Mouse (Mus musculus) heart, embryonic 16.5 days (tissue): ENCODE measurements around the gene Dcaf5. TPM values are rescaled to one million over a fixed set of nuclear protein-coding genes. Genes with fewer than 3 reads are reported as not detected.
A peak's percentile ranks its signal among the peaks of the same experiment; 100 is the strongest.

Experiments
- ATAC-seq: fragments of 200-750 bp; cut with Nextera tagmentation; replicated peaks from 2 replicates; pipeline ENCODE4 v1.8.0; 2017; ENCODE audit warnings: moderate number of reproducible peaks; ENCODE audit not compliant: insufficient read depth, low FRiP score; ENCODE audit errors: extremely low read depth
- H3K27ac ChIP-seq: fragments of 300-500 bp; sonication (generic); 2 replicates; pipeline ENCODE4 v1.5.1; 2014; ENCODE audit warnings: mild to moderate bottlenecking, low read length, control low read depth, moderate library complexity
- H3K27me3 ChIP-seq: fragments of 300-500 bp; sonication (generic); 2 replicates; pipeline ENCODE4 v1.6.1; 2014; ENCODE audit warnings: low read length, mixed read lengths; ENCODE audit not compliant: control insufficient read depth, insufficient read depth
- H3K36me3 ChIP-seq: fragments of 300-500 bp; sonication (generic); 2 replicates; pipeline ENCODE4 v1.6.1; 2014; ENCODE audit not compliant: control insufficient read depth, insufficient read depth
- H3K4me1 ChIP-seq: fragments of 300-500 bp; sonication (generic); 2 replicates; pipeline ENCODE4 v1.6.1; 2014; ENCODE audit warnings: low read length, mixed read lengths; ENCODE audit not compliant: control insufficient read depth, insufficient read depth
- H3K4me2 ChIP-seq: fragments of 300-500 bp; sonication (generic); 2 replicates; pipeline ENCODE4 v1.6.1; 2014; ENCODE audit warnings: low read depth, mild to moderate bottlenecking, control low read depth, low read length
- H3K4me3 ChIP-seq: fragments of 300-500 bp; sonication (generic); 2 replicates; pipeline ENCODE4 v1.5.1; 2014; ENCODE audit warnings: mild to moderate bottlenecking, control low read depth, low read length
- H3K9ac ChIP-seq: fragments of 300-500 bp; sonication (generic); 2 replicates; pipeline ENCODE4 v1.6.1; 2014; ENCODE audit warnings: low read length, control low read depth
- H3K9me3 ChIP-seq: fragments of 300-500 bp; sonication (generic); replicated peaks from 2 replicates; pipeline ENCODE4 v1.6.1; 2016; ENCODE audit warnings: low read length; ENCODE audit not compliant: control insufficient read depth
- WGBS: fragments of 180-500 bp; shearing (Covaris S2); extraction: QIAGEN DNeasy Blood & Tissue Kit; methylation state at CpG from one replicate; pipeline ENCODE4 v1.1.7; 2014; 5-methylcytosine and 5-hydroxymethylcytosine counted together
- polyA plus RNA-seq: library from polyadenylated mRNA; unstranded; fragments of >200 nt; fragmentation: Nextera tagmentation; extraction: Ambion mirVana; gene quantifications from 2 replicates; pipeline ENCODE4 v1.2.1, GENCODE M21; 2015

Dcaf5 gene
- polyA plus RNA-seq, 1 experiment from 2014 or later: 9.6 TPM

DNA sequence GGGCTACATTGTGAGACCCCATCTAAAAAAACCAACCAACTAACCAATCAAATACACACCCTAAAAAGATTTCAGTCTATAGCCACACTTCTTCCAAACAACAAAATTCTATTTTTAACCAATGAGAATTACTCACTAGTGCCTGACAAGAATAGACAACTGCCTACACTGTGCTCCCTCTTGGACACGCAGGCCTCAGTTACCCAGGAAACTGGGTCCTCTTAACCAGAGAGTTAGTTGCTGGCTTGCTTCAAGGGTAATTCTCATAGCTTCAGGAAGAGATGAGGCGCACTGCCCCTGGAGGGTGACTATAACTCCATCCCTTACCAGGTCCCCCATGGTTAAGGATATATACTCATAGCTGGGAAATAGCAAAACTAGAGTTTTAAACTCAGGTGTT lies 95.5 kb downstream of the Dcaf5 start:
- Histone ChIP-seq H3K27ac (no peak overlapping the region), H3K9me3 (no peaks in the 10 kb centered on the region), H3K27me3 (no peaks in the 10 kb centered on the region), H3K4me2 (no peak overlapping the region), H3K4me1 (peaks cover 34% of the 10 kb centered on the region), H3K9ac (no peak overlapping the region), H3K4me3 (no peak overlapping the region), H3K36me3 (peaks cover 30% of the 10 kb centered on the region)
- 68% methylated on average over 2 of the region's 2 CpGs for WGBS
- ATAC-seq: no peak

DNA sequence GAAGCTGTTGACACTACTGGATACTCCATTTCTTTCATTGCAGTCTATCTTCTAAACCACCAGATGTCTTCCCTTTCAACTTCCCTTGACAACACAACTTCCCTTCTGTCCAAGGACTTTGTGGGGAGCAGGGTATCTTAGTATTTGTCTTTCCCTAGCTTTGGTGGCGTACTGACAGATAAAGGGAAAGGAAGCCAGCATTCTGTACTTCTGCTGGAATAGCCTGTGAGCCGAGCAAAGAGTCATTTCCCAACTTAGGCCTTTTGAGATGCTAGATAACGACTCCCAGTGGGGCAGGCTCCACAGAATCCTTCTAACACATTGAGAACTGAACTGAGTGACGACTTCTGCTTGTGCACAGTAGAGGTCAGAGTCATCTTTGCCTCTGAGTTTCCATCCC lies 102.2 kb downstream of the Dcaf5 start:
- no peaks in the 10 kb centered on the region for H3K9me3 ChIP-seq
- ATAC-seq: peak; percentile 41
- H3K9ac ChIP-seq: no peak overlapping the region
- H3K27ac ChIP-seq: peak overlapping the region; percentile 15
- H3K4me1 ChIP-seq: peaks cover 33% of the 10 kb centered on the region
- 28% methylated on average over 4 of the region's 4 CpGs for WGBS
- no peak overlapping the region for H3K4me2 ChIP-seq
- H3K4me3 ChIP-seq: no peak overlapping the region
- H3K36me3 ChIP-seq: peaks cover 25% of the 10 kb centered on the region
- H3K27me3 ChIP-seq: no peaks in the 10 kb centered on the region

DNA sequence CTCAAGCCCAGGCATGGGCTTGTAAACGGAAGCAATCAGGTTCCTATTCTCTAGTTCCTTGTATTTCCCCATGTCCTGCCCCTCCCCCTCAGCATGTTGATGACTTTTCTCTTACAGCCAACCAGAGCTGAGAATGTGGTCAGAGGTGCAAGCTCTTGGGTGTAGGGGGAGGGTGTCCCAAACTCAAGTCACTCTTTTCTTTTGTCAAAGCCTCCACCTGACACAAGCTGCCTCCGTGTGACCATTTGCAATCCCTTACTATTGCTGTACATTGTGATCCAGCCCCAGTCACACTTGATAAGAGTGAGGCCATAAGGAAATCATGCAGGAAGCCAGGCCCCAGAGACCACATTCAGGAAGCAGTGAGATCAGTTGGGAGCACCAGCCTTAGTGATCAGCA lies 104.8 kb downstream of the Dcaf5 start:
- H3K27me3 ChIP-seq: no peaks in the 10 kb centered on the region
- WGBS: 25% methylated on average over 2 of the region's 2 CpGs
- peak; percentile 28; the same call in 1 of the 2 replicates for ATAC-seq

GRCm38 (mm10) chr12:80330819-80331218 lies 105.6 kb downstream of the Dcaf5 start:
- H3K4me1 ChIP-seq: peaks cover 34% of the 10 kb centered on the region
- H3K4me2 ChIP-seq: no peak overlapping the region
- ATAC-seq: no peak
- peaks cover 5% of the 10 kb centered on the region for H3K36me3 ChIP-seq
- no peaks in the 10 kb centered on the region for H3K9me3 ChIP-seq
- H3K27me3 ChIP-seq: no peaks in the 10 kb centered on the region
- H3K27ac ChIP-seq: no peak overlapping the region
- no peak overlapping the region for H3K9ac ChIP-seq
- 77% methylated on average over 8 of the region's 8 CpGs for WGBS
- no peak overlapping the region for H3K4me3 ChIP-seq

More for the DNA sequence above, 104.8 kb downstream of the Dcaf5 start:
- no peaks in the 10 kb centered on the region for H3K9me3 ChIP-seq
- no peak overlapping the region for H3K4me3 ChIP-seq
- peak overlapping the region; percentile 6; the same call in 1 of the 2 replicates for H3K4me2 ChIP-seq
- H3K4me1 ChIP-seq: peaks cover 30% of the 10 kb centered on the region
- H3K27ac ChIP-seq: peak overlapping the region; percentile 36
- peaks cover 5% of the 10 kb centered on the region for H3K36me3 ChIP-seq
- no peak overlapping the region for H3K9ac ChIP-seq

- no peak for ATAC-seq
- Histone ChIP-seq H3K4me1 (peaks cover 38% of the 10 kb centered on the region), H3K9ac (no peak overlapping the region; the same call in 1 of the 2 replicates), H3K4me2 (no peak overlapping the region), H3K27ac (no peak overlapping the region), H3K9me3 (no peaks in the 10 kb centered on the region), H3K36me3 (no peaks in the 10 kb centered on the region), H3K27me3 (no peaks in the 10 kb centered on the region), H3K4me3 (no peak overlapping the region)
- WGBS: 49% methylated on average over 2 of the region's 2 CpGs
These were observed 106.8 kb downstream of the Dcaf5 start for GRCm38 (mm10) chr12:80329641-80330040.

DNA sequence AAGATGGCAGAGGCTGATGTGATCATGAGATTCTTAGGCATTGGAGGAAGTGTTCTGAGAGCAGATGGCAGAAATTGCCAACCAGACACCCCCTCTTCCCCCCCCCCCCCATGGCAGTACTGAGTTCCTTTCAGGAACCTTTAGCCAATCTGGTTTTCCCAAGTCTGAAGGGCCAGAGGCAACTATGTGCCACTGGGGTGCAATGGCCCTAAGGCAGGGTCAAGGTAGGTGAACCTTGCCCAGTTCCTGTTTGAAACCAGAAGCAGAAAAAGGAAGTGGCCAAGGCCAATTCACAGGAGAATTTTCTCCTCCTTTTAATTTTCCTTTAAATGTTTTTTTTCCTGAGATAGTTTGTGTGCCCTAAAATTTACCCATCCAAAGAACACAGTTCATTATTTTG lies 110.4 kb downstream of the Dcaf5 start:
- no peaks in the 10 kb centered on the region for H3K9me3 ChIP-seq
- no peak overlapping the region for H3K4me3 ChIP-seq
- no peak overlapping the region for H3K27ac ChIP-seq
- H3K4me2 ChIP-seq: no peak overlapping the region
- H3K36me3 ChIP-seq: no peaks in the 10 kb centered on the region
- no peaks in the 10 kb centered on the region for H3K27me3 ChIP-seq
- no peak overlapping the region for H3K9ac ChIP-seq
- H3K4me1 ChIP-seq: peaks cover 30% of the 10 kb centered on the region
- ATAC-seq: no peak

GRCm38 (mm10) chr12:80324785-80325131 lies 111.6 kb downstream of the Dcaf5 start:
- no peak overlapping the region for H3K4me3 ChIP-seq
- ATAC-seq: no peak
- 31% methylated on average over 1 of the region's 1 CpGs for WGBS

DNA sequence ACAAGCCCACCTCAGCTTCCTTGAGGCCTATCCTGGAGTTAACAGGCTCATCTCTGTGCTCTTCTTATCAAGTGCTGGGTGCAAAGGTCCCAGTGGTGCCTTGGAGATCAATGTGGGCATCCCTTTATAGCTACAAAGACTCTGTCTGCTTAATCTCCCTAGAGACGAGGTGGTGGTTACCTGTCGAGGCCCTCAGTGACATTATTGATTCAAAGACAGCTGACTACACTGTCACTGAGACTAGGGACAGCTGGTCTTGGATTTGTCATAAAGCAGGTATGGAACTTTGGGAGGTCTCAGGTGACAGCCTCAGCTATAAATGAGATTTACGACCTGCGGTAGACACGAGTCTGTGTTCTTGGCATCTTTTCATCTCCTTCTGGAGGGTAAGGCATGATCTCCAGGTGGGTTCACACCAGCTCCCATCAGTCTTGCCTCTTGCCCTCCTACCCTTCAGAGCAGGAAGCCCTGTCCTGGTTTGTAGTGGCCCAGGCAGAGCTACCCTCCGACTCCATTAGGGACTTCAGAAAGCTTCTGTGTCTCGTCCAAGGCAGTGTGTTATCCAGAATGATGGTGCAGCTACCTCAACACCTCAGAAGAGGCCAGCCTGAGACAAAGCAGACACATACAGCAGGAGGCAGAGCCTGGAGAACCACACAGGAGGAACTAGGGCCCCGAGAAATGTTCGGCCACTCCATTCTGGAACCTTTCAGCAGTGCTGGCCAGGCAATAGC lies 112.2 kb downstream of the Dcaf5 start:
- WGBS: 52% methylated on average over 9 of the region's 9 CpGs
- peak overlapping the region; percentile 55; the same call in 1 of the 2 replicates for H3K27ac ChIP-seq
- no peak overlapping the region for H3K4me2 ChIP-seq
- H3K4me3 ChIP-seq: no peak overlapping the region
- H3K9ac ChIP-seq: no peak overlapping the region
- peak; percentile 34; the same call in 1 of the 2 replicates for ATAC-seq
- H3K4me1 ChIP-seq: peaks cover 22% of the 10 kb centered on the region
- H3K9me3 ChIP-seq: no peaks in the 10 kb centered on the region
- no peaks in the 10 kb centered on the region for H3K36me3 ChIP-seq
- no peaks in the 10 kb centered on the region for H3K27me3 ChIP-seq

More at GRCm38 (mm10) chr12:80324785-80325131, 111.6 kb downstream of the Dcaf5 start:
- no peaks in the 10 kb centered on the region for H3K9me3 ChIP-seq
- H3K27ac ChIP-seq: peak overlapping the region; percentile 55; the same call in 1 of the 2 replicates
- peaks cover 25% of the 10 kb centered on the region for H3K4me1 ChIP-seq
- no peak overlapping the region for H3K9ac ChIP-seq
- no peaks in the 10 kb centered on the region for H3K36me3 ChIP-seq
- no peaks in the 10 kb centered on the region for H3K27me3 ChIP-seq
- no peak overlapping the region for H3K4me2 ChIP-seq

- WGBS: 71% methylated on average over 8 of the region's 8 CpGs
These were observed 112.9 kb downstream of the Dcaf5 start for GRCm38 (mm10) chr12:80323371-80324050.

More at GRCm38 (mm10) chr12:80323371-80324050, 112.9 kb downstream of the Dcaf5 start:
- ATAC-seq: peak; percentile 67
- H3K27ac ChIP-seq: no peak overlapping the region; the same call in 1 of the 2 replicates
- H3K4me2 ChIP-seq: no peak overlapping the region
- no peaks in the 10 kb centered on the region for H3K27me3 ChIP-seq
- no peaks in the 10 kb centered on the region for H3K36me3 ChIP-seq
- H3K9ac ChIP-seq: no peak overlapping the region
- no peak overlapping the region for H3K4me3 ChIP-seq
- H3K4me1 ChIP-seq: peaks cover 25% of the 10 kb centered on the region
- no peaks in the 10 kb centered on the region for H3K9me3 ChIP-seq
